Mouse (Mus musculus) naive thymus-derived CD4-positive, alpha-beta T cell, adult 2 months (primary cell): ENCODE results near the gene Znhit6.

ENCODE experiments used
- DNase-seq: peaks from one replicate; pipeline ENCODE4 v3.0.0-alpha.2; 2011; ENCODE audit warnings: low read depth

The Znhit6 gene

DNA sequence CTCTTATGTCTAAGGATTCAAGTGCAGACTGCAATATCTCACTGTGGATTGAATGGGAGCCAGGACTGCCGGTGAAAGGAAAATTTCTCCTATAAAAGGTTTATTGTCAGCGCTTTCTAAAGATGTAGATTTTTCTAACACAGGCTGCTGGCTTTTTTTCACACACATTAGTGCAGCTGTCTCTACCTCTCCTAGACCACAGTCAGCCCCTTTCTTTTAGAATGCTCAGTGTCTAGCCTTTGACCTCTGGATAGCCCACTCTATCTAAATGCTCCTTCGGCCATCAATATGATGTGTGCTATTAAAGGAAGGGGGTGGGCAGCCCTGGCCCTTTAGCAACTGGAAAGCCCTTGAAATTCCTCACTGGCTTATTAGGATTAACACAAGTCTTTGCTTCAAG is 70.0 kb downstream of the Znhit6 start:
- no peak for DNase-seq

DNA sequence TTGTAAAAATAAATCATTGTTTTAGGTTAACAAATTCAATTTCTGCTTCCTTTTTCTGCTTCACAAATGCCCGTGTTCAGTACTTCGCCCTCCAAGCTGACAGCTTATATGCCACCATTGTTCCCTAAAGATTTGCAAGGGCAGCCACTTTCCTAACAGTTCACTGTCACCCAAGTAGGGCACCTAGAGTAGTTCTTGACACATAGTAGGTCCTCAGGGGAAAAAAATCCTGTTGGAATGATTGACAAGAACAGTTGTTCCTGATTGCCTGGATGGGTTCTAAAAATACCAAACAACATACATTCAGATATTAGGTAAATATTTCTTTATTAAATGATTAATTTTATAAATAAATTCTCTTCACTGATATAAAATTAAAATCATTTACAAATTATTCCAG is 70.7 kb downstream of the Znhit6 start:
- DNase-seq = no peak

DNA sequence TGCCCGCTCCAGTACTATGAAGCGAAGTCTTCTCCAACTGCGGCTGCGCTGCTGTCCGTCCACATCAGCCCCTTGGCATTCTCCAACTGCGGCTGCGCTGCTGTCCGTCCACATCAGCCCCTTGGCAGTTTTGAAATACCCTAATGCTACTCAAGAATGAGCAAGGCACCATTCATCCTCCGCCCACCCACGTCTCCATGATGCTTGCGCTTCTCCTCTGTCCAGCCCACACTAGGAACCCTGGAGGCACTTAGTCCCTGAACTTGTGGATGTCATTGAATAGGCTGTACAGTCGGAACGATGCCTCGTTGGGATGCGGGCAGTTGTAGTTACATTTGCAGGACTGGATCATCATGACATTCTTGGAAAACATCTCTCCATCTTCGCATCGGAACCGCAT is 71.4 kb downstream of the Znhit6 start:
- DNase-seq = no peak

DNA sequence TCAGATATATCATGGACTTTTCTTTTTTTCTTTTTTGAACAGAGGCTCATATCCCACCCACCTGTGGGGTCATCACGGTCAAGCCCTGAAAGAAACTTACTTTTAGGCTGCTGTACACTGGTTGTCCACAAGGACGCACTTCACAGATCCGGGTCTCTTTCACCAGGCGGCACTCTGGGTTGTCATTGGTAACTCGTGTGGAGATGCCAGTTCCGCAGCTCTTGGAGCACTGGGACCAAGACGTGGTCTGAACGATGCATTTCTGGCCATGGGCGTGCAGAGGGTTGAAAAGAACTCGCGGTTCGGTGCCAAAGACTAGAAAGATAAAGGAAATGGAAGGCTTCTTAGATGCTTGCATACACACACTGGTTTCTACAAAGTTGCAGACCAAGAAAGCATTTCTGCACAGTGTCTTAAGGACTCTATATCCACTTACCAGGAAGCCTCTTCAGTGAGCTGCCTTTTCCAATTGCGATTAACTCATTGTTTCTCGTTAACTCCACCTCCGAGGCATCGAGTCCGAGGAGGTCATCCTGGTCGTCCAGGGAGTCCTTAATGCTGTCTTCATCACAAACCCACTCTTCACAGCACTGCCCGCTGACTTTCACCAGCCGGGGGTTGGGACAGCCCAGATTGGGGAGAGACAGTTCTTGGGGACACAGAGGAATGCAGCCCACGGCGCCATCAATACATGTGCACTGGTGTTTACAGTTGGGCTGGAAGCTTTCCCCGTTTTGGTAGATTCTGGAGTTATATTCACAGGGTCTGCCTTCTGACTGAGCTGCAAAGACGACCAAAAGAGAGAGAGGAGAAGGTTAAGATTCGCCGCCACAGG is 72.3 kb downstream of the Znhit6 start:
- DNase-seq = no peak

DNA sequence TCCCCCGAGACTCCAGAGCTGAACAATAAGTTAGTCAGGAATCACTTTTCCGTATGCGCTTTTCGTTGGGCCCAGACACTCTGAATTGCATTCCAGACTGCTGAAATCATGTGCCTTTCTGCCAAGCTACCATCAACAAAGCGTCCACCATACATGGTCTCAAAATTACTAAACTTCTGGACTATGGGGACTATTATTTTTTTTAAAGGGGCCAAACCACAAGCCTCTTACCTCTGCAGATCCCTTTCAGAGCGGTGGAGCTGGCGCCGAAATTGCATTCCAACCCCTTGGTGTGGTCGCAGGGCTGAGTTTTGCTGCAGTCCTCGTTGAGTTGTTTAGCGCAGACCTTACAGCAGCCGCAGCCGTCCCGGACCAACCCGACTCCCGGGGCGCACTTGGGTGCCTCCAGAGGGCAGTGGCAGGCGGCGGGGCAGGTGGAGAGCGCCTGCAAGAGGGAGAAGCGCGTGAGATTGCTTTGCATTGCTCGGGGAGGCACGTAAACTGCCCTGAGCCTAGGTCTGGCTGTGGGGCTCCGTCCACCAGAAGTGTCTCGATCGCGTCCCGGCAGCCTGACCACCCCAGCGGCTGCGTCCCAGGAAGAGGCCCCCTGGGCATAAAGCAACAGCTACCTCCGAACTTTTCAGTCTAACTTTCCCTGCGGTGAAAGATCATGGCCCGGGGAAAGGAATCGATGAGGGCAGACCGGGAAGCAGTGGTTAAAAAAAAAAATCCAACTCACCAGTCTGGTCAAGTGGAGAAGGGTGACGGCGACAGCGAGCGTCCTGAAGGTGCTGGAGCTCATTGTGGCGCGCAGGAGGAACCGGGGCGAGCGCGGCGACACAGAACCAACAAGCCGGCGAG is 73.2 kb downstream of the Znhit6 start:
- DNase-seq = no peak

DNA sequence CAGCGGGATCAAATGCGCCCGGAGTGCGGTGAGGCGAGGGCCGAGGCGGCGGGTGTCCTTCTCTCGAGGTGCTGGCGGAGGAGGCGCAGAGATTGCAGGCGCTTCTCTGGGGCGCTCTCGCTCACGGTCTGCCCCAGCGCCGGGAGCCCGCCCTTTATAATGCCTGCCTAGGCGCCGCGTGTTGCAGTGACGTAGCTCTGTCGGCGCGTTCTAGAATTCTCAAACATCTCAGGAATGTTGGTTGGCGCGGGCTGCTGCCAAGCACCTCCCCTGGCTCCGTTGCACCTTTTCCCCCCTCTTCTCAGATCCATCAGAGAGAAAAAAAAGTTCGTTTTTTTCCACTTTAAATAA is 73.8 kb downstream of the Znhit6 start, which contains the start of gene Ccn1:
TSS of gene Ccn1 (minus strand) at position 130 of the 351 bp plus-strand sequence.
- DNase-seq = no peak

DNA sequence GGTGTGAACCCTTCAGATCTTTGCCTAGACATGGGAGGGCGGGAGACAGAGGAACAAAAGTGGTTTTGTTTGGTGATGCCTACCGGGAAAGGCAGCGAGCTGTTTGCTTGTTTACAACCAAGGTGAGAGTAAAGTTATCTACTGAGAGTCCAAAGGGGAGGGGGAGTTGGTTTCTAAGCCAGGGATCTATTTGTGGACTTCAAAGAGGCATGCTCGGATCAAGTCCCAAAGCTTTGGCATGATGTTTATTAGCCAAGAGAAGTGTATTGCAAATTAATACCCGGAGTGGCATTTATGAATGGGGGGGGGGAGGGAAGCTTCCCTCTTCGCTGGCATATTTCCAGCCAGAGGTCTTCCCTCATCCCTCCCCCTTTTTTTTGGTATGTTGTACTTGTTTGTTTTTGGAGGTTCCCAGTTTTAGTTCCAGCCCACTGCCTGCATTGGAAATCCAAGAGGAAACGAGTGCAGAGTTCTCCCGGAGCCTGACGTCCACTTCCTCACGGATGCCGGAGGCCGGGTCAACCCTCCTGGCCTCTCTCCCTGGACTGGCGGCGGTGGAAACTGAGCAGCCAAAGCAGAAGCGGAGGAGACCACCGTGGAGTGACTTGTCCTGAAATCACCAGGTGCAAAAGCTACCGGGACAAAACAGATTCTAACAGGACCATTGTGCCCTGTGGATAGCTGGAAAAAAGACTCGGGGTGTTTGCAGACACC is 74.5 kb downstream of the Znhit6 start:
- no peak for DNase-seq

DNA sequence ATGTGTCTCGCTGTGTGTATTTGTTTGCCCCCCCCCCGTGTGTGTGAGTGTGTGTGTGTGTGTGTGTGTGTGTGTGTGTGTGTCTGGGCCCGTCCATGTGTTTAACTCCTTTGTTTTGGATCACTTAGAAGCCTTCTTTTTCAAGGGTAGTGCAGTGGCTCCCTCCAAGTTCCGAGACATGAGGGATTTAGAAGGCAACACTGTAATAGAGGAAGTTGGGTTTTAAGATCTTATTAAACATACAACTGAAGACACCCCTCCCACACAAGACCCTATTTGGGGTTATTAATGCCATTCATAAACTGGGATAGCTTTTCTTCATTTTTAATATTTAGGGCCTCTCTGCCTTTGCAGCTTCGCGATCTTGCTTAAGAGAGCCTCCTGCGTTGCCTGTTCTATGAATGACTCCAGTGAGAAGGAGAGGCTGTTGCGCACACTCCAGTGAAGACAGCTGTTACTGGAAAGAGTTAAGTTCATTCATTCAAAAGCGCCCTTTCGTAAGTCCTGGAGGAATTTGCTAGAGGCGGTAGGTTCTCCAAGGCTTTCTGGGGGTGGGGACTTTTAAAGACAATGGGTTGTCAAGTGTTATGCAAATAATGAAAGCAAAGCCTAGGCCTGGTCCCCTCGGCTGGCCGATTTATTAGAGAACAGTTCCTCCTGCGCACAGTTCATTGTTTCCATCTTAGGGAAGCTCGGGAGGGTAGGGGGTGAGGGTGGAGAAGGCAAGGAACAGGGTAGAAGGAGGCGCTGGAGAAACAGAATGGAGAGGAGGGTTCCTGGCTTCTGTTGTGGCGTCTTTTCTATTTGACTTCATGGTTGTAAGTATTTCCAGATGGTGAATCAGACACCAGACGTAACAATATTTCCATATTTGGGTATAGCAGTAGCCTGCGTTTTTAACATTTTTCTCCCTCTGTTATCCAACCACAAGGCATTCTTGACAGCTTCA is 75.3 kb downstream of the Znhit6 start:
- no peak for DNase-seq

DNA sequence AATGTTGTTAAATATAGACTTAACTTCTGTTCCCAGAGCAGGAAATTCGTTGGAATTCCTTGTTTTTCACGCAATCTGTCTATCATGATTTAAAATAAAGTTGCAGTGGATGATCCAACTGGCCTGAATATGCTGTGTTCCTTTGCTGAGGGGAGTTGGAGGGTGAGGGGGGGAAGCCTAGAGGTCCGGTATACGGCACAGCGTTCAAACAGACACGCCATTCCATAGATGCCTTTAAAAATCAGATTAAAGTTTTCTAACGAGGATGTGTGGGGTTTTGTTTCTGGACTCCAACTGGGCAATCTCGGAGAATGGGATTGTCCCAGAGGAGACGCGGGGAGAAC is 75.9 kb downstream of the Znhit6 start:
- DNase-seq = no peak

DNA sequence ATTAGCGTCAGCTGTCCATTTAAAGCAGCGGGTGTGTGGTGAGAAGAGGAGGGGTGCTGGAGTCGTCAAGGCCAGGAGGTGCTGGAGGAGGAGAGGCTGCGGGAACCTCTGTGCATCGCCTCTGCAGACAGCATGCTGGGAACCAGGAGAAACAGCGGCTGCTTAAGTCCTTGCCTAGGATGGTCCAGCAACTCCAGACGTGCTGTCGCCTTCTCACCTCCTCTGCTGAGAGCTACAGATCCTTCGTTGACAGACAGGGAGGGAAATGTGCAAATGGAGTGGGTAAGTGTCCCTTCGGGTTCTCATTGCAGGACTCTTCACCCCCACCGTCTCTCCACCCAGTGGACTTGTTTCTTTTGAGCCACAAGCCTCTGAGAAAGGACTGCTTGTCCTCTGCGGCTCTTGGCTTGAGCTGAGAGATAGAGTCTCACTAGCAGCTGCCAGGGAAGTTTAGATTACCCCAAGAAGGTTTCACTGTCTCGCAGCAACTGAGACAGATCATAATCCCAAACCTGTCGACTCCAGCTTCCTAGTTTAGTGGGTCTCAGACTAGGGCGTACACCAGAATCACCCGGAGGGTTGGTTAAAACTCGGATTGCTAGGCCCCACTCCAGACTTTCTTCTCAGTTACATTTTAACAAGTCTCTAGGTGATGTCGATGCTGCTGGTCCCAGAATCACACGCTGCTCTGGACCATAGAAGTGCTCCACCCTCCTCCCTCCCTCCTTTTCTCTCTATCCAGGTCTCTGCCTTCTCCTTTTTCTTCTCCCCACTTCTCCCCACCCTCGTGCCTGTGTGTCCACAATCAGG is 76.5 kb downstream of the Znhit6 start:
- no peak for DNase-seq

DNA sequence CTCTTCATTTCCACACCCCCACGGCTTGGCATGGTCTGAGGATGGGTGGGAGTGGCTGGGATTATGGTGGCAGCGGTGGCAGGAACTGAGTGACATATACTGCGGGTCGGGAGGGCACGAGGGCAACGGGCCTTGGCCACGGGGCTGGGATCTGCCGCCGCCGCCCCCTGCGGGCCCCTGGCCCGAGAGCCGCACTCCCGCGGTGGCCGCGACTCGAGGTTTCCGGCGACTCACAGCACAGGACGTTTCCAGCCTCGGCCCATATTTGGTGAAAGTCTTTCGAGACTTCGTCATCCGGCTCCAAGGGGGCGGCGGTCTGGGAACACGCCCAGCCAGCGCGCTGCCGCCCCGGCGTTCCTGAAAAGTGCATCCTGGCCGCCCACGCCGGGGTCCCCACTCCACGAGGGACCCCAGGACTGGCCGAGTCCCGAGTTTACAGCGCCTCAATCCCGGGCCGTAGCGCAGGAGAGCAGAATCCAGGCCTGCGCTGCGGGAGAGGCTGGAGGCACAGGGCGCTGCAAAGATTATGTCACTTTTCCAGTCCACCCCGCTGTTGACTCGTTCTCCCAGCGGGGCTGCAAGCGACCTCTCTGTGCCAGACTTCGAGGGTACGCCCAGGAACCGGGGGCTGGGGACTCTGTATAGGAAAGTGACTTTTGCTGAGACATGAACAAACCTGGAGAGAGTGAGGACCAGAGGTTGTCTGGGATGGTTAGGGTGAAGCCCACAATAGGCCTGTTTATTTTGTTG is 77.4 kb downstream of the Znhit6 start:
- no peak for DNase-seq

DNA sequence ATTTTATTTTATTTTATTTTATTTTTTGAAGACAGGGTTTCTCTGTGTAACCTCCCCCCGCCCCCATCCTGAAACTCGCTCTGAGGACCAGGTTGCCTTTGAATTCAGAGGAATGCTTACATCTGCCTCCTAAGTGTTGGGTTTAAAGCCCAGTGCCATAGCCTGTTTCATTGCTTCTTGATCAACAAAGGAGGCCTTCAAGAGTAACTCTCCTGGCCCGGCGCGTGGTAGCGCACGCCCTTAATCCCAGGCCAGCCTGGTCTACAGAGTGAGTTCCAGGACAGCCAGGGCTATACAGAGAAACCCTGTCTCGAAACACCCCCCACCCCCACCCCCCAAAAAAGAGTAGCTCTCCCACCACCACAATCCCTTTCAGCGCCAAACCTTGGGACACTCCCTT is 78.0 kb downstream of the Znhit6 start:
- no peak for DNase-seq
